Mouse (Mus musculus) midbrain, embryonic 15.5 days (tissue): ENCODE measurements around the gene AY761185. TPM values are rescaled to one million over a fixed set of nuclear protein-coding genes. Genes with fewer than 3 reads are reported as not detected.
"Not testable (repeated sequence)": the region's sequence is repeated elsewhere in the genome, so short reads cannot be mapped to it uniquely, and the experiment has no call there.

Source experiments
- ATAC-seq: fragments of 200-750 bp; cut with Nextera tagmentation; replicated peaks from 2 replicates; pipeline ENCODE4 v1.8.0; 2017; ENCODE audit warnings: moderate TSS enrichment
- H3K27ac ChIP-seq: fragments of 300-500 bp; sonication (generic); 2 replicates; pipeline ENCODE4 v1.5.1; 2015; ENCODE audit warnings: mild to moderate bottlenecking, inconsistent platforms
- H3K27me3 ChIP-seq: fragments of 300-500 bp; sonication (generic); replicated peaks from 2 replicates; pipeline ENCODE4 v1.6.1; 2015; ENCODE audit warnings: inconsistent platforms
- H3K36me3 ChIP-seq: fragments of 300-500 bp; sonication (generic); replicated peaks from 2 replicates; pipeline ENCODE4 v1.6.1; 2015; ENCODE audit warnings: inconsistent platforms
- H3K4me1 ChIP-seq: fragments of 300-500 bp; sonication (generic); 2 replicates; pipeline ENCODE4 v1.6.1; 2015; ENCODE audit warnings: inconsistent platforms
- H3K4me2 ChIP-seq: fragments of 300-500 bp; sonication (generic); 2 replicates; pipeline ENCODE4 v1.6.1; 2015; ENCODE audit warnings: inconsistent platforms, mild to moderate bottlenecking, moderate library complexity
- H3K4me3 ChIP-seq: fragments of 300-500 bp; sonication (generic); 2 replicates; pipeline ENCODE4 v1.5.1; 2015; ENCODE audit warnings: mild to moderate bottlenecking, inconsistent platforms
- H3K9ac ChIP-seq: fragments of 300-500 bp; sonication (generic); 2 replicates; pipeline ENCODE4 v1.6.1; 2015; ENCODE audit warnings: mild to moderate bottlenecking, inconsistent platforms
- H3K9me3 ChIP-seq: fragments of 300-500 bp; sonication (generic); 2 replicates; pipeline ENCODE4 v1.6.1; 2016; ENCODE audit warnings: inconsistent platforms
- WGBS: fragments of 180-500 bp; shearing (Covaris S2); methylation state at CpG from one replicate; pipeline ENCODE4 v1.1.7; 2015; ENCODE audit warnings: mixed read lengths; 5-methylcytosine and 5-hydroxymethylcytosine counted together
- polyA plus RNA-seq: library from polyadenylated mRNA; unstranded; fragments of >200 nt; fragmentation: Nextera tagmentation; extraction: Ambion mirVana; gene quantifications from 2 replicates; pipeline ENCODE4 v1.2.1, GENCODE M21; 2015

Gene AY761185
- polyA plus RNA-seq, result not detected in 2 replicates

DNA sequence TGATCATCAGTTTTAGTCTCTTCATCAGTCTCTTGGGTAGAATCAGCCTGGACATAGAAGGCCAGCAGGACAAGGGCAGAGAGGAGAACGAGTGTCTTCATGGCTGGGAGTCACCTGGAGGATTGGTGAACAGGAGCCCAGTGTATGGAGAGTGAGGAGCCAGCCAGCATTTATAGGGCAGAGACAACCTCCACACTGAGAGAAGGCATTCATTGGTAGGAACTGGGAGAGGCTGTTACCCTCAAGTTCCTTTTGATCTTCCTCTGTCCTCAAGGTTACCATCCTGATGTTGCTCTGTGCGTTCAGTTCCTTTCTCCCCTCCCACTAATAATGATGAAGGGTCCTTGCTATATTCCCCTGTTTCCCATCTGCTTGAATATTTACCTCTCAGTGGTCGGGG lies at the start of gene AY761185:
Gene AY761185 (minus strand): TSS at position 101 of the 400 bp plus-strand sequence.
- no peaks in the 10 kb centered on the region for H3K36me3 ChIP-seq
- H3K4me3 ChIP-seq, result no peak within 1 kb of the TSS
- H3K4me2 ChIP-seq, result no peak within 1 kb of the TSS
- H3K27ac ChIP-seq, result no peak within 1 kb of the TSS
- no peak within 1 kb of the TSS for H3K9ac ChIP-seq
- H3K27me3 ChIP-seq, result no peaks in the 10 kb centered on the region
- no peaks in the 10 kb centered on the region for H3K4me1 ChIP-seq
- H3K9me3 ChIP-seq, result peaks cover 24% of the 10 kb centered on the region
- 78% methylated on average over 3 of the region's 3 CpGs for whole genome bisulfite sequencing
- no peak for ATAC-seq

DNA sequence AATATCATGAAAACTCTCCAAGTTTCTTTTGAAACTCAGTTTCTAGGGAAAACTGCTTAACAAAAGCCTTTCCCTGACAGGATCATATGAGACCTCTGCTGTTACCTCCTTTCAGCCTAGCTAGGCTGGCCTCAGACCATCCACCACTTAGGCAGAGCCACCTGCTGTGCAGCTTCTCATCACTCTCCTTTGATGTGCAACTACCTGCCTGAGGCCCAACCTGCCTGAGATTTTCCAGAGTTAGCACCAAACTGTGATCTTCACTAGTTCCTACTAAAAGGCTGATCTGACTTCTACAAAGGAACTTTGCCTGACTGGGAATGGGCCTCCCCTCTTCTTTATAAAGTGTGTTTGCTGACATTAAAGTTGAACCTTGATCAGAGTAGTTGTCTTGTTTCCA lies 49.5 kb upstream of the AY761185 start:
- not testable (repeated sequence) for H3K9ac ChIP-seq, H3K27me3 ChIP-seq, H3K27ac ChIP-seq, H3K4me2 ChIP-seq, H3K4me3 ChIP-seq, H3K9me3 ChIP-seq, ATAC-seq, H3K36me3 ChIP-seq, H3K4me1 ChIP-seq

DNA sequence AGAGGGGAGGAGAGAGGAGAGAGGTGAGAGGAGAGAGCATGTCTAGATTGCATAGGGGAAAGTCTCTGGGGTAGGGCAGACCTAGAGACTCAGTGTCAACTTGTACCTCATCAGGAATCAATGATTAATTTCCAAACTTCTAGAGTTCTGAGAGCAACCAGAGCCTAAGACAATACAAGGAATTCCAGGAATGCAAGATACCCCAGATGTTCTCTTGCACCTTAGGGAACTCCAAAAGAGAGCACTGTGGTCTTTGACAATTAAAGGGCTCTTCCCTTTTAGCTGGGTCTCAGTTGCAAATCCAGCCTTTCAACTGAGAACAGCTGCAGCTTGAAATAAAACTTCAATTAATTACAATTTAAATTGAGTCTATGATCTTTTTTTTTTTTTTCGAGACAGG lies 35.3 kb upstream of the AY761185 start:
- Histone ChIP-seq H3K36me3 (no peaks in the 10 kb centered on the region), H3K4me3 (no peak overlapping the region), H3K9me3 (peaks cover 10% of the 10 kb centered on the region; the same call in 1 of the 2 replicates), H3K27ac (no peak overlapping the region), H3K4me2 (no peak overlapping the region), H3K27me3 (no peaks in the 10 kb centered on the region), H3K4me1 (no peaks in the 10 kb centered on the region), H3K9ac (no peak overlapping the region)
- no peak for ATAC-seq
- 28% methylated on average over 1 of the region's 1 CpGs for WGBS

DNA sequence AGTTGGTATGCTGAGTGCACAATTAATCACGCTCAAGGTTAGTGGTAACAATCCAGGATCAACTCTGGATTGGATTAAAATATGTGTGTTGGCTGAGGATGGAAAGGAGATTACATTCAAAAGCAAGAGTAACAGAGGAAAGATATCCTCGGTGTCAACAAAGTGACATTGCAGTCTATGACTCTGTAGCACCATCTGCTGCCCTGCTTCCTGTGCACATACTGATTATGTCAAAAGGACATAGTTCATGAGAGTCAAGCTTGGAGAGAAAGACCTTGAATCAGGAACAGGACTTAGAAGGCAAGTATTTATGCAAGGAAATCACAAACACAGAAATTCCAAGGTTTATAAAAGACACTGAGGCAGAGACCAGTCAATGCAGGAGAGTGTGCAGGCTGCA lies 20.0 kb upstream of the AY761185 start:
- no peaks in the 10 kb centered on the region for H3K27me3 ChIP-seq
- 77% methylated on average over 2 of the region's 2 CpGs for WGBS
- H3K27ac ChIP-seq, result no peak overlapping the region

DNA sequence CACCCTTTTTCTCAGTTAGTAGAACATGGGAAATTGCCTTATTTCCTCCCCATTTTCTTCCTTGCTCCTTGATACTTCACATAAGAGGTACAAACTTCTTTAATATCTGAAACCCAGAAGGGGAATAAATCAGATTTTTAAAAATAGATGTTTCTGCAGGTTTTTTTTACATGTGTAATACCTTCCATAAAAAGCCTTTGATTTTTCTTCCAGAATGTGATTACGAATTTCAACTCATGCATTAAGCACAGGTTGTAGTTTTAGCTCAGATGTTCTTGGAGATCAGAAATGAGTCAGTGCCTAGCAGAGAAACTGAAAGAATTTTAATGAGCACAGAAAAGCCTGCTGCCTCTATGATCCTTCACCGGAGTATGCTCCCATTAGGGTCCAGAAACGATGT lies 22.5 kb downstream of the AY761185 start, which contains the start of gene Gm6040:
Gene Gm6040 (minus strand): TSS at position 101 of the 400 bp plus-strand sequence.
- H3K27ac ChIP-seq, result no peak within 1 kb of the TSS
- no peaks in the 10 kb centered on the region for H3K36me3 ChIP-seq
- H3K4me1 ChIP-seq, result no peaks in the 10 kb centered on the region
- H3K9me3 ChIP-seq, result peaks cover 30% of the 10 kb centered on the region
- no peak for ATAC-seq
- H3K27me3 ChIP-seq, result no peaks in the 10 kb centered on the region
- no peak within 1 kb of the TSS for H3K4me2 ChIP-seq
- H3K4me3 ChIP-seq, result no peak within 1 kb of the TSS
- WGBS, result 85% methylated on average over 3 of the region's 3 CpGs
- no peak within 1 kb of the TSS for H3K9ac ChIP-seq

More for the DNA sequence above, 20.0 kb upstream of the AY761185 start:
- Histone ChIP-seq H3K4me2 (no peak overlapping the region), H3K9me3 (0 out of 2 replicates have a peak, but pooled peaks cover 2% of the 10 kb centered on the region), H3K4me1 (no peaks in the 10 kb centered on the region), H3K4me3 (no peak overlapping the region), H3K36me3 (no peaks in the 10 kb centered on the region), H3K9ac (no peak overlapping the region)
- no peak for ATAC-seq

DNA sequence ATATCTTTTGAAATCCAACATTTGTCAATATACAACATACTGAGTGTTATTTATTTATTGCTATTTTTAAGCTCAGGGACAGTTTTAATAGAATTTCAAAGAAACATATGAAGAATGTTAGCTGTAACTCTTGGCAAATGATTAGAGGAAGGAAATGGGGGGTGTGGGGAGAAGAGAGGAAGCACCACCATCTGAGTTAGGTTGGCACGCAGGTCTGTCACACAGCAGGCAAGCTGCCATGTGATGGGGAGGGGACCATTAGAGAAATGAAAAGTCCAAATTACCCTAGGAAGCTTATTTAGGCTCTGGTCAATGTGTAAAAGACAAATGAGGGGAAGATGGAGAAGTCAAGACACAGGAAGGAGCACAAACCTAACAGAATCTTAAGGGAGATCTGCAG lies 32.2 kb downstream of the AY761185 start:
- Histone ChIP-seq H3K27ac (no peak overlapping the region), H3K4me1 (no peaks in the 10 kb centered on the region), H3K9ac (no peak overlapping the region), H3K4me2 (no peak overlapping the region), H3K9me3 (peaks cover 5% of the 10 kb centered on the region; the same call in 1 of the 2 replicates), H3K27me3 (no peaks in the 10 kb centered on the region), H3K4me3 (no peak overlapping the region), H3K36me3 (no peaks in the 10 kb centered on the region)
- 85% methylated on average over 1 of the region's 1 CpGs for WGBS
- ATAC-seq, result no peak

DNA sequence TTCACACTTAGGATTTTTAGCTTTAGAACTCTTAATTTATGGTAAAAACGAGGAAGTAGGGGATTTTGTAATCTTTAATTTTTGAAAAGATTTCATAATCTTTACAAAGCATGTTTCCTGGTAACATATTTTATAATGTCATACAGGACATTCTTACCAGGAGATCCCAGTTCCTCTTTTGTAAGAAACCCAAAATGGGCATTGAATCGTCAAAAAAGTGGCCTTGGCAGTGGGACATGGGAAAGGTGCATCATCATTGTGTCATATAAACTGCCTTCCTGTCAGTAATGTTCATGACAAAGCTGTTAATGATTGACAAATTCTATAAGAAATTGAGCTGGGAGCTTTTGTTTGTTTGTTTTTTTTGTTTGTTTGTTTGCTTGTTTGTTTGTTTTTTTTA lies 36.3 kb downstream of the AY761185 start:
- H3K27ac ChIP-seq, result no peak overlapping the region
- H3K4me2 ChIP-seq, result no peak overlapping the region
- no peaks in the 10 kb centered on the region for H3K4me1 ChIP-seq
- 61% methylated on average over 2 of the region's 2 CpGs for WGBS
- no peak overlapping the region for H3K4me3 ChIP-seq
- ATAC-seq, result no peak
- peaks cover 9% of the 10 kb centered on the region; the same call in 1 of the 2 replicates for H3K9me3 ChIP-seq
- H3K27me3 ChIP-seq, result no peaks in the 10 kb centered on the region
- no peak overlapping the region for H3K9ac ChIP-seq
- no peaks in the 10 kb centered on the region for H3K36me3 ChIP-seq

DNA sequence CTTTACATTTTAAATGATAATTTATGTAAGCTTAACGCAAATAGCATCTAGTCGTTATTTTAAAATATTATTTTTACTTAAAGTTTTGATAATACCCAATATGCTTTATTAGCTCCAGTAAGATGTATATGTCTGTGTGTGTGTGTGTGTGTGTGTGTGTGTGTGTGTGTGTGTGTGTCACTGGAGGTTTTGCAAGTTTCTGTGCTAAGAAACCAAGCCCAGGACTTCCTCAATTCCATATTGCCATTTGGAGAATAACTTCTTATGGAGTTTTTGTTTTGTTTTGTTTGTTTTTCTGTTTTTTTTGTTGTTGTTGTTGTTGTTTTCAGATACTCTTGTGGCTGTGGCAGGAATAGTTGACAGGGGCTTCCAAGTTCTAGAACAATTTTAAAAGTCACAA lies 37.4 kb downstream of the AY761185 start:
- 0 out of 2 replicates have a peak, but pooled peaks cover 4% of the 10 kb centered on the region for H3K9me3 ChIP-seq
- no peaks in the 10 kb centered on the region for H3K4me1 ChIP-seq
- H3K27ac ChIP-seq, result no peak overlapping the region
- no peak overlapping the region for H3K9ac ChIP-seq
- no peak for ATAC-seq
- WGBS, result 94% methylated on average over 2 of the region's 2 CpGs
- no peak overlapping the region for H3K4me2 ChIP-seq
- no peaks in the 10 kb centered on the region for H3K36me3 ChIP-seq
- H3K4me3 ChIP-seq, result no peak overlapping the region
- no peaks in the 10 kb centered on the region for H3K27me3 ChIP-seq

DNA sequence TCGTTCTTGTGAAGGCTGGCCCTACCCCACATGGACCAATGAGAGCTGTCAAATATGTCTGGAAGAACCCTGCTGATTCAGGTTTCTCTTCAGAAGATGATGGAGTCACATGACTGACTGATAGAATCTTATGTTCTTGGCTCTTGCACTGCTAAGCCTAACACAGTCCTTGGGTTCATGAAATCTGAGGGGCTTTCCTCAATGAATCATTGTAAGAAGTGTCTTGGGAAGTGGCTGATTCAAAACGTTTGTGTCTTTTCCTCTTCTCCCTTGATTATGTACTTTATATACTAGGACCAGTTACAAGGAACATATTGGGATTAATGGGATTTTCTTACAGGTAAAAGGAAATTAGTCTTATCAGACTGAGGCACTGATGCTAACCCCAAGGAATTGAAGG lies 42.0 kb downstream of the AY761185 start, which contains the start of gene Gm15056:
Gene Gm15056 (minus strand): TSS at position 101 of the 400 bp plus-strand sequence.
- Histone ChIP-seq H3K9me3 (peaks cover 16% of the 10 kb centered on the region; the same call in 1 of the 2 replicates), H3K27me3 (no peaks in the 10 kb centered on the region), H3K27ac (no peak within 1 kb of the TSS), H3K4me3 (no peak within 1 kb of the TSS), H3K9ac (no peak within 1 kb of the TSS), H3K4me1 (no peaks in the 10 kb centered on the region), H3K36me3 (no peaks in the 10 kb centered on the region), H3K4me2 (no peak within 1 kb of the TSS)
- no peak for ATAC-seq
- 55% methylated on average over 2 of the region's 2 CpGs for WGBS

Other genes starting within 250 kb of the AY761185 start
- gene Defb33, start 52.0 kb downstream of the AY761185 start, polyA plus RNA-seq, result not detected in 2 replicates
- not detected in 2 replicates for gene Gm15056, start 42.1 kb downstream of the AY761185 start, polyA plus RNA-seq
- gene Gm6040, start 22.6 kb downstream of the AY761185 start, polyA plus RNA-seq, result not detected in 2 replicates
- not detected in 2 replicates for gene Defa21, start 80.8 kb upstream of the AY761185 start, polyA plus RNA-seq
- not detected in 2 replicates for gene Defa23, start 110.3 kb upstream of the AY761185 start, polyA plus RNA-seq
- gene Defa35, start 120.3 kb upstream of the AY761185 start, polyA plus RNA-seq, result not detected in 2 replicates
- gene Defa25, start 139.7 kb upstream of the AY761185 start, polyA plus RNA-seq, result not detected in 2 replicates
- not detected in 2 replicates for gene Gm14851, start 151.3 kb upstream of the AY761185 start, polyA plus RNA-seq
- gene Defa30, start 189.9 kb upstream of the AY761185 start, polyA plus RNA-seq, result not detected in 2 replicates
- gene Defa22, start 217.6 kb upstream of the AY761185 start, polyA plus RNA-seq, result not detected in 2 replicates
- not detected in 2 replicates for gene Defa31, start 246.9 kb upstream of the AY761185 start, polyA plus RNA-seq